Mouse (Mus musculus) lung, postnatal 0 days (tissue): ENCODE measurements around the gene Gclc.

Experiments
- CTCF ChIP-seq: IDR thresholded peaks from 2 replicates; pipeline ENCODE4 v1.5.1; 2016; ENCODE audit warnings: antibody characterized with exemption, mild to moderate bottlenecking
- EP300 ChIP-seq: IDR thresholded peaks from 2 replicates; pipeline ENCODE4 v1.6.1; 2016; ENCODE audit warnings: antibody characterized with exemption, mild to moderate bottlenecking, control low read depth

DNA sequence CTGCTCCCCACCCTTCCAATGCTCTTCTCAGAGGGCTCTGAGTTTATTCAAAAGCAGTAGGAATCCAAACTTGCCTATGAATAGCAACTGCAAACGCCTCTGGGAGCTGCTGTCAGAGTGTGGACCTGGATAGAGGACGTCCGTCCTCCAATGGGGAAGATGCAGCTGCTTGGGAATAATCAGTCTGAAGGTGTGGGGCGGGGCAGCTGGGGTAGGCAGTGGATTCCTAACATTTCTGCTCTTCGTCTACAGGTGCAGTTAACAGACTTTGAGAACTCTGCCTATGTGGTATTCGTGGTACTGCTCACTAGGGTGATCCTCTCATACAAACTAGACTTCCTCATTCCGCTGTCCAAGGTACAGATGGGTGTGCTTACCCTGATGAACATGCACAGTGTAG lies 33.6 kb downstream of the Gclc start:
- TF ChIP-seq CTCF = no peak
- no peak for TF ChIP-seq EP300
